Mouse (Mus musculus) embryonic facial prominence, embryonic 12.5 days (tissue): Measurements from ENCODE around the gene Gpr162. TPM values are rescaled to one million over a fixed set of nuclear protein-coding genes. Genes with fewer than 3 reads are reported as not detected.

ENCODE experiments used
- ATAC-seq: fragments of 200-750 bp; cut with Nextera tagmentation; 2 replicates; pipeline ENCODE4 v1.8.0; 2017; ENCODE audit not compliant: insufficient number of reproducible peaks, insufficient read depth, low FRiP score, low TSS enrichment
- H3K27ac ChIP-seq: fragments of 300-500 bp; sonication (generic); 2 replicates; pipeline ENCODE4 v1.5.1; 2016; ENCODE audit warnings: mild to moderate bottlenecking
- H3K27me3 ChIP-seq: fragments of 300-500 bp; sonication (generic); 2 replicates; pipeline ENCODE4 v1.6.1; 2016; ENCODE audit warnings: mild to moderate bottlenecking, moderate library complexity
- H3K36me3 ChIP-seq: fragments of 300-500 bp; sonication (generic); 2 replicates; pipeline ENCODE4 v1.6.1; 2016; ENCODE audit warnings: mild to moderate bottlenecking
- H3K4me1 ChIP-seq: fragments of 300-500 bp; sonication (generic); 2 replicates; pipeline ENCODE4 v1.6.1; 2016
- H3K4me2 ChIP-seq: fragments of 300-500 bp; sonication (generic); replicated peaks from 2 replicates; pipeline ENCODE4 v1.6.1; 2016; ENCODE audit warnings: mild to moderate bottlenecking, moderate library complexity
- H3K4me3 ChIP-seq: fragments of 300-500 bp; sonication (generic); 2 replicates; pipeline ENCODE4 v1.5.1; 2016; ENCODE audit warnings: mild to moderate bottlenecking
- H3K9ac ChIP-seq: fragments of 300-500 bp; sonication (generic); 2 replicates; pipeline ENCODE4 v1.6.1; 2016; ENCODE audit warnings: mild to moderate bottlenecking, moderate library complexity
- H3K9me3 ChIP-seq: fragments of 300-500 bp; sonication (generic); 2 replicates; pipeline ENCODE4 v1.6.1; 2016; ENCODE audit warnings: mild to moderate bottlenecking, moderate library complexity
- WGBS: fragments of 180-500 bp; shearing (Covaris S2); methylation state at CpG from one replicate; pipeline ENCODE4 v1.1.7; 2016; 5-methylcytosine and 5-hydroxymethylcytosine counted together
- polyA plus RNA-seq: library from polyadenylated mRNA; unstranded; fragments of >200 nt; fragmentation: Nextera tagmentation; extraction: Ambion mirVana; gene quantifications from 2 replicates; pipeline ENCODE4 v1.2.1, GENCODE M21; 2016

The Gpr162 gene
- 3.4 and 3.6 TPM in 2 replicates for polyA plus RNA-seq

DNA sequence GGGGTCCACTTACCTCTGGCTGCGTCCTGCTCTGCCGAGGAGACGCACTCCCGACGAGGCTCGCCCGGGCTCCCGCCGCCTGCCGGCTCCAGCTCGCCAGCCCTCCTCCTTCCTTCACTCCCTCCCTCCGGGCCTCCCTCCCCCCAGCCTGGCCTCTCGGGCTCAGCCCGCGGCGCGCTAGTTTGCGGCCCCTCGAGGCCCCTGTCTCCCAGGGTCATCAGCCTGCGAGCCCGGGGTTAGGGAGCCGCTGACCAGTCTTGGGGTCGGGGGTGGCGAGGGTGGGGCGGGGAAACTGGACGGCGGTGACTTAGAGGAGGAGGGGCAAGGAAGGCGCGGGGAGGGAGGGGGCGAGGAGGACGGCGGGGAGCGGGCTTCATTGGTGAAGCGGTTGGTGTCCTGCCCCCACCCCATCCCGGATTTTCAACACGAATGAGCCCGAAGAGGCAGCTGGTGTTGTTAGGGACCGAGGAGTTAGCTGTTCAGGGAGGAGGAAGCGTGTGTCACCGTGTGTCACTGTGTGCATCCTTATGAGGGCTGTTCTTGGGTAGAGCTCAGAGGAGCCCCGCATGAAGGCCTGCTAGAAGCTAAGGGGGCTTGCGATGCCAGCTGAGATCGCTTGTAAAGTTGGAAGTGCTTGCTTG, at the start of gene Gpr162:
Gene Gpr162 (minus strand): TSS at position 326 of the 641 bp plus-strand sequence.
- Histone ChIP-seq H3K9me3 (no peaks in the 10 kb centered on the region), H3K4me3 (peak within 1 kb of the TSS; percentile 55), H3K4me1 (peaks cover 35% of the 10 kb centered on the region), H3K36me3 (no peaks in the 10 kb centered on the region), H3K27ac (peak within 1 kb of the TSS; percentile 69), H3K27me3 (peaks cover 12% of the 10 kb centered on the region; the same call in 1 of the 2 replicates), H3K4me2 (peak within 1 kb of the TSS; percentile 84), H3K9ac (peak within 1 kb of the TSS; percentile 72)
- 1% methylated on average over 33 of the region's 43 CpGs for WGBS
- peak; percentile 13; the same call in 1 of the 2 replicates for ATAC-seq

DNA sequence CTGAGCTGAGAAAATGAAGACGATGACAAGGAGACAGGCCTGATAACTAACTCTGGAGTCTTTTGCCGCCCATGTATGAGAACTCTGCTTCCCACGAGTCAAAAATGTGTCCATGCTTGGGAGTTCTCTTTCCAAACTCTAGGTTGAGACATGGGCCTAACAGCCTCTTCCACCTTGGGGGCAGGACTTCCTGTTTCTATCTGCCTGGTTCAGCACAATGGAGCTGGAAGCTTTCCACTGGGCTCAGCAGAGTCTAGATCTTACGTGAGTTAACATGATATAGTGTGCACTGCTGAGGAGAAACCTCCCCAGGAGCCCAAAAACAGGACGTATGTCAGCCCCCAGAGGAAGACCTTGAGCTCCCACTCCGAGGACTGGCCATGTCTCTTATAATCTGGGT, 49.4 kb upstream of the Gpr162 start:
- H3K9me3 ChIP-seq, result no peaks in the 10 kb centered on the region
- H3K27me3 ChIP-seq, result peaks cover 22% of the 10 kb centered on the region
- ATAC-seq, result no peak
- no peak overlapping the region for H3K9ac ChIP-seq
- peaks cover 41% of the 10 kb centered on the region for H3K4me1 ChIP-seq
- peaks cover 20% of the 10 kb centered on the region for H3K36me3 ChIP-seq
- no peak overlapping the region for H3K4me2 ChIP-seq
- H3K4me3 ChIP-seq, result no peak overlapping the region
- H3K27ac ChIP-seq, result no peak overlapping the region
- 67% methylated on average over 6 of the region's 6 CpGs for WGBS

DNA sequence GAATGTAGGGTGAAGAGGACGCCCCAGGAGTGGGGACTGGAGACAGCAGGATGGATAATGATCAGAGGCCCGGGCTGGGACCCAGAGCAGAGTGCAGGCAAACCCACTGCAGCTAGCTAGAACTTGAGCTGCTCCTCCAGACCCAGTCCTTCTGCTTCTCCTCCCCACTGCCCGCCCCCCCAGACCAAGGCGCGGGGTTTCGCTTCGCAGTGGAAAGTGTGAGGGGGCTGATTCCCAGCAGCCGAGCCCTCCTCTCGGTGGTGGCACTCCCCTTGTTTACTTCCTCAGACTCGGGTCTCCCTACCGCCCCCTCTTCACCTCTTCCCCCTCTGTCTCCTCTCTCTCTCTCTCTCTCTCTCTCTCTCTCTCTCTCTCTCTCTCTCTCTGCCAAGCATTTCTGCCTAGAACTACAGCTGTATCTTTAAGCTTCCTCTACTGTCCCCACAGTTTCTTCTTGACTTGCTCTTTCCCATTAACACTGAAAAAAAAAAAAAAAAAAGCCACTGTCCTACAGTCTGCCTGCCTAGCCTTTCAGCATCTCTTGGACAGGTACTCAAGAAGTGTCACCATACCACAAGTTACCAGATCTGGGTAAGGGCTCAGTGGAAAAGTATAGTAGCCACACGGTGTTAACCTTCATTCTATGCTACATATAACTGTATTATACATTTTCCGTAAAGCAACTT, 47.9 kb upstream of the Gpr162 start, which contains the start of gene Lag3:
Gene Lag3 (minus strand): TSS at position 173 of the 686 bp plus-strand sequence.
- Histone ChIP-seq H3K9ac (peak within 1 kb of the TSS; percentile 31; the same call in 1 of the 2 replicates), H3K4me2 (peak within 1 kb of the TSS; percentile 24)

DNA sequence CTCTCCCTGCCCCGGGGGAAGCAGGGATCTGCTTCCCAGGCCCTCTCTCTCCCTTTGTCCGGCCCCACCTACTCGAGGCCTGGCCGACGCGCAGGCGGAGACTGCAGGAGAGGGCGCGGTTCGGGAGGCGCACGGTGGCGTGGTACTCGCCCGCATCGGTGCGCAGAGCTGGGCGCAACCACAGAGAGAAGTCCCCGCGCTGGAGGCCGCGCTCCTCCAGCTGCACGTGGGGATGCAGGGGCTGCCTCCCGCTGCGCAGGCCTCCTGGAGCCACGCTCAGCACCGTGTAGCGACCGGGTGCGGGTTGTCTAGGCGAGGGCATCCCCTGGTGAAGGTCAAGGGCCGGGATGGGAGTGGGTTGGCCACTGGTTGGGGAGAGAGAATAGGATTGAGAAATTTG, 46.2 kb upstream of the Gpr162 start:
- Histone ChIP-seq H3K4me1 (peaks cover 31% of the 10 kb centered on the region), H3K27ac (no peak overlapping the region), H3K27me3 (peaks cover 22% of the 10 kb centered on the region), H3K9me3 (no peaks in the 10 kb centered on the region), H3K36me3 (peaks cover 20% of the 10 kb centered on the region), H3K4me3 (0 out of 2 replicates have a peak overlapping the region, but pooled peaks have one; percentile 12), H3K9ac (peak overlapping the region; percentile 46), H3K4me2 (peak overlapping the region; percentile 46)
- WGBS, result 2% methylated on average over 31 of the region's 32 CpGs
- ATAC-seq, result no peak

More for the DNA sequence above, 47.9 kb upstream of the Gpr162 start, which contains the start of gene Lag3:
- ATAC-seq, result no peak
- no peaks in the 10 kb centered on the region for H3K9me3 ChIP-seq
- H3K27ac ChIP-seq, result no peak within 1 kb of the TSS
- peaks cover 22% of the 10 kb centered on the region for H3K27me3 ChIP-seq
- peaks cover 39% of the 10 kb centered on the region for H3K4me1 ChIP-seq
- no peak within 1 kb of the TSS for H3K4me3 ChIP-seq
- peaks cover 20% of the 10 kb centered on the region for H3K36me3 ChIP-seq
- 16% methylated on average over 12 of the region's 13 CpGs for WGBS

DNA sequence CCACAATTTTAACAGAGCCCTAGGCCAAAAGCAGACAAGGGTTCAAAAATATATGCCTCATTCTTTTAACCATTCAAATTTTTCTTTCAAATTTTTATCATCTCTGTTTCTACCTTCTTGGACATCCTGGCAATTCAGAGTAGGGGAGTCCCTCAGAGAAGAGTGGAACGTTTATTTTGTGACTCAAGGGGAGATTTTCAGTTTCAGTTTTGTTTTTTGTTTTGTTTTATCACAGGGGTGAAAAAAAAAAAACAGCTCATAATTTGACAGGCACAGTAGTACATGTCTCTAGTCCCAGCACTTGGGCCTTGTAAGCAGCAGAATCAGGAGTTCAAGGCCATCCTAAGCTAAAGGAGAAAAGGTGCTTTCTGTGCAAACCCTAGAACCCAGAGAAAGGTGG, 44.0 kb upstream of the Gpr162 start:
- Histone ChIP-seq H3K27me3 (peaks cover 22% of the 10 kb centered on the region), H3K4me1 (peaks cover 31% of the 10 kb centered on the region), H3K36me3 (no peaks in the 10 kb centered on the region), H3K9me3 (no peaks in the 10 kb centered on the region), H3K27ac (no peak overlapping the region), H3K4me2 (no peak overlapping the region), H3K4me3 (no peak overlapping the region), H3K9ac (no peak overlapping the region)
- ATAC-seq, result no peak
- WGBS, result 78% methylated on average over 1 of the region's 1 CpGs

DNA sequence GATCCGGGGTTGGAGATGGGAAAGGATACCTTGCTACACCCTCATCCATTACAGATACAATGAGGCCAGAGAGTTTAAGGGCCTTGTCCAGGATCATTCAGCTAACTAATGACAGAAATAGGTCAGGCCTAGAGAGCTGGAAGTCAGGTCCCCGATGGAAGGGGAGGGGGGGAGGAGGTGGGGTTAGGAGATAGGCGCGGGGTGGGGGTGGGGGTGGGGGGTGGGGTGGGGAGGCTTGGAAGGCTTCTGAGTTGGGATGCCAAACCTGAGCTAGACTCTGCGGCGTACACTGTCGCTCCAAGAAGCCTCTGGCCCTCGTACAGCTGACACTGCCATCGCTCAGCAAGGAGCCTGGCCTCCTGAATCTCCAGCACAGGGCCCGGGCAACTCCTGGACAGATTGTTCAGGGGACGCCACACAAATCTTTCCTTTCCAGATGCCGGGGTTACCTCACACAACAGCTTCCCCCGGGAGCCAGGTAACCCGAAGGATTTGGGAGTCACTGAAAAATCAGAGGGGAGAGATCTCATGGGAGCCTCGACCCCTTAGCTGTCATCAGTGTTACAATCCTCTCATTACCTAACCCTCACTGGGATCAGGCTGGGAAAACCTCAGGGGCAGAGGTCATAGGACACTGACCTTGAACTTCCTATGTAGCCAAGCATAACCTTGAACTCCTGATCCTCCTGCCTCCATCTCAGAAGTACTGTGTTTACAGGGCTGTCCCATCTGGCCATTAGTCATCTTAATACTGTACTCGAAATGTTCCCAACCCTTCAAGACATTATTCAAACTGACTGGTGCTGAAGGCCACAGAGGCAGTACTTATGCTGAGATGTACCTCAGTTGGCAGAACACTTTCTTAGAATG, 41.4 kb upstream of the Gpr162 start:
- peak overlapping the region; percentile 66 for H3K9ac ChIP-seq
- no peak for ATAC-seq
- H3K27me3 ChIP-seq, result peaks cover 12% of the 10 kb centered on the region; the same call in 1 of the 2 replicates
- peaks cover 18% of the 10 kb centered on the region for H3K4me1 ChIP-seq
- no peaks in the 10 kb centered on the region for H3K36me3 ChIP-seq
- peak overlapping the region; percentile 98 for H3K27ac ChIP-seq
- no peaks in the 10 kb centered on the region for H3K9me3 ChIP-seq
- H3K4me3 ChIP-seq, result peak overlapping the region; percentile 49
- peak overlapping the region; percentile 71 for H3K4me2 ChIP-seq
- 28% methylated on average over 14 of the region's 16 CpGs for WGBS

DNA sequence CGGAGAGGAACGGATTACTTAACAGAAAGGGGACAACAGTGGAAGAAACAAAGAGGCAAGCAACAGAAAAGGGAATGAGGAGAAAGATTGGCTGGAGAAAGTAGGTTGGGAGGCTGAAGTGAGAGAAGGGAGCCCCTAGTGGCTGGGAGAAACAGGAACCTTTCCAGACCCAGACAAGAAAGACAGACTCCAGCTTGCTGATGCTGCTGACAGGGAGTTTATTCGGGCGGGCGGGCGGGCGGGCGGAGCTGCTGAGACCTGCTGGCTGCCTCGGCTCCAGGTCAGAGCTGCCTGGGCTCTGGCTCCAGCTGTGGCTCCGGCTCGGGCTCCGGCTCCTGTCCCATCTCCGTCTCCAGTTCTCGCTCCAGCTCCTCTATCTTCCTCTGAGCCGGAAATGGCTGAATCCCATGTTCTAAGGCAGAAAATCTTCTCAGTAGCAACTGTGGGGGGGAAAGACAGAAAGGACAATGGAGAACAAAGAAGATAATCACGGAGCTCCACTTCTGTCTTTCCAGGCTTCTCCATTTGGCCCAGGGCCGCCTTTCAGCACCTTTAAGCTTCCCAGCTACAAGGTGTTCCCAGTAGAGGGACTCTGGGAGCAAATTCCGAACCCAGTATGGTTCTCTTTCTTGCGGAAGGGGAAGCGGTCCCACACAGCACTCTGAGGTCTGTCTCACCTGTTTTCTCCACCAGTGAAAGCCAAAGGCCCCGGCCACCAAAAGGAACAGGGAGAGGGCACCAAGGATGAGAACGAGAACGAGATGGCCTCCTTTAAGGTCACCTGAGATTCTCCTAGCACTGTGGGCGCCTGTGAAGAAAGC, 40.6 kb upstream of the Gpr162 start:
- 9% methylated on average over 24 of the region's 24 CpGs for WGBS
- Histone ChIP-seq H3K27me3 (peaks cover 4% of the 10 kb centered on the region; the same call in 1 of the 2 replicates), H3K9ac (peak overlapping the region; percentile 66), H3K27ac (peak overlapping the region; percentile 98), H3K36me3 (no peaks in the 10 kb centered on the region), H3K9me3 (no peaks in the 10 kb centered on the region), H3K4me1 (peaks cover 11% of the 10 kb centered on the region), H3K4me3 (peak overlapping the region; percentile 49), H3K4me2 (peak overlapping the region; percentile 71)
- ATAC-seq, result peak; percentile 48

DNA sequence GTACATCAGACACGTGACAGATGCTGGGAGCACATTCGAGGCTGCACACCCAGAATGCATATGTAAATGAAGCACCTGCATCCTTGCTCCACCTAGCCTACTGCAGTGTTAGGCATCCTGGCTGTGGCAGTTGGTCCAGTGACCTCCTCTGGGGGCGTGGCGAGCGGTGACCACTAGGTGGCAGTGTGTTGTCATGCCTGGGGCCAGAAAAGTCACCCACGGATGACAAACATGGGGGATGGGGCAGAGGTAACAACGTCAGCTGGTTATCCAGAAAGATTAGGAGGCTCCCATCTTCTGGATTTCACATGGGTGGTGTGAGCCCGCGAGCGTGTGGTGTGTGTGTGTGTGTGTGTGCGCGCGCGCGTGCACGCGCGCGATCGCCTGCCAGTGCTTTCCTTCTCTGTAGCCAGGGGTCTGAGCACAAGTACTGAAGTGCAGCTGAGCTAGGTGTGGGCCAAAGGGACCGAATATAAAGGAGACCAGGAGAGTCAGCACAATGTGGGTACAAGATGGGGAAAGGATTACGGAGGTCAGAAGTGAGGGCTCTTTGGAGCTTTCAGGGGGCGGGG, 39.9 kb upstream of the Gpr162 start:
- Histone ChIP-seq H3K4me2 (peak overlapping the region; percentile 71), H3K4me3 (peak overlapping the region; percentile 49), H3K27ac (peak overlapping the region; percentile 98), H3K4me1 (peaks cover 11% of the 10 kb centered on the region), H3K27me3 (peaks cover 4% of the 10 kb centered on the region; the same call in 1 of the 2 replicates), H3K36me3 (no peaks in the 10 kb centered on the region), H3K9ac (peak overlapping the region; percentile 66), H3K9me3 (no peaks in the 10 kb centered on the region)
- under 1% methylated on average over 23 of the region's 23 CpGs for WGBS
- peak; percentile 73 for ATAC-seq

DNA sequence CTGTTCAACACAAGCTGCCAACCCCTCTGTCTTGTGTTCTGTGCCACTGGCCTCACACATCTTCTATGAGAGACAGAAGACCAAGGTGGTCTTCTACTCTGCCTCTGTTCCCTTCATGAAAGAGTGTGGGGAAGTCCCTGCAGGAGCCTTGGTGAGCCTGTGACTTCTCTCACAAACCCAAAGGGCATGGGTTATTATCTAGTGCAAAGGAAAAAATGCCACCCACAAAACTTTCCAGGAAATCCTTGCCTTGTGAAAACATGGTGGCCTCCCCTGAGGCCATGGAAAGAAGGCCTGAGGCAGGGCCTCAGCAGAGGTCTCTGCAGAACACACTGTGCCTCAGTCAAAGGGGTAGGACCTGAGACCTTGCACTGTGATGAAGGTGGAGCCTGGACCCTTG, 38.1 kb upstream of the Gpr162 start:
- Histone ChIP-seq H3K4me2 (no peak overlapping the region), H3K27ac (no peak overlapping the region), H3K4me1 (peaks cover 11% of the 10 kb centered on the region), H3K9me3 (no peaks in the 10 kb centered on the region), H3K27me3 (no peaks in the 10 kb centered on the region), H3K9ac (no peak overlapping the region), H3K36me3 (no peaks in the 10 kb centered on the region), H3K4me3 (no peak overlapping the region)
- ATAC-seq, result no peak

DNA sequence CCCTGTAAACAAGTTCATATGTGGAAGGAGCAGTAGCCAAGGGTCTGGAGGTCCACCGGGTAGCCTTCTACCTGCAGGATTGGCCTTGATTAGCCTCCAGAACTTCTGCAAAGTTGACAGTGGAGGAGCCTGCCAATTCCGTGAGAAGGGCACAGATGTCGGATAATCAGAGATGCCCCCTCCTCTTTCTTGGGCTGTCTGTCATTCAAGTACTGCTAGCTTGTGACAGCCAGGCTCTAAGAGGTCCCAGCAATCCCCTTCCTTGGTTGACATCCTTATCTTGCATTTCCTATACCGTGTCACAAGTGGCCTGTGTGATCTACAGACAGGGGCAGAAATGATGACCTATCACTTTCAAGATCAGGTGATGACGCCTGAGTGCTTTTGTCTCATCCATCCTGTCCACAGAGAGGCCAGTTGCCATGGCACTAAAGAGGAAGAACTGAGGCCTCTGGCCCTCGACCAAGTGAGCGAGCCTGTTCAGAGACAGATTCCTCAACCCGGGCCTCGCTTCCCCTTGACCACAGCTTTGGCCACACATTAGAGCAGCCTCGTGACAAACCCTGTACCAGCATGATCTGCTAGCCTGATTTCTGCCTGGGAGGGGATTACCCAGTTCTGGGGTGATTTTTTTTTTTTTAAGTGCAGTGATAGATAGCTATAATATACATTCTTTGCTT, 37.2 kb upstream of the Gpr162 start:
- H3K36me3 ChIP-seq, result no peaks in the 10 kb centered on the region
- ATAC-seq, result no peak
- H3K4me3 ChIP-seq, result no peak overlapping the region
- no peaks in the 10 kb centered on the region for H3K9me3 ChIP-seq
- H3K4me2 ChIP-seq, result no peak overlapping the region
- H3K4me1 ChIP-seq, result peaks cover 11% of the 10 kb centered on the region
- 66% methylated on average over 10 of the region's 10 CpGs for WGBS
- no peak overlapping the region for H3K27ac ChIP-seq
- H3K27me3 ChIP-seq, result no peaks in the 10 kb centered on the region
- H3K9ac ChIP-seq, result no peak overlapping the region
